Mouse (Mus musculus) megakaryocyte, embryonic 14.5 days (primary cell): Measurements from ENCODE around the gene Tesk1.

ENCODE experiments used
- FLI1 ChIP-seq: IDR thresholded peaks from 2 replicates; pipeline ENCODE4 v1.6.1; 2012; ENCODE audit warnings: low read length, inconsistent platforms, mixed read lengths
- GATA1 ChIP-seq: IDR thresholded peaks from 3 replicates; pipeline ENCODE4 v1.6.1; 2012; ENCODE audit warnings: mixed read lengths, low read length, inconsistent platforms, borderline replicate concordance

- TF ChIP-seq GATA1 (no peak), FLI1 (no peak)
Measured at GRCm38 (mm10) chr4:43402212-43402611, 39.5 kb upstream of the Tesk1 start.
